Mouse (Mus musculus) neural tube, embryonic 11.5 days (tissue): ENCODE results near the gene Asb5. TPM values are rescaled to one million over a fixed set of nuclear protein-coding genes. Genes with fewer than 3 reads are reported as not detected.
"Not testable (repeated sequence)": the region's sequence is repeated elsewhere in the genome, so short reads cannot be mapped to it uniquely, and the experiment has no call there.

Source experiments
- ATAC-seq: fragments of 200-750 bp; cut with Nextera tagmentation; 2 replicates; pipeline ENCODE4 v1.8.0; 2017; ENCODE audit warnings: moderate number of reproducible peaks, mild to moderate bottlenecking, moderate TSS enrichment, moderate library complexity; ENCODE audit not compliant: insufficient read depth, low FRiP score, low TSS enrichment
- DNase-seq: peaks from one replicate; pipeline ENCODE4 v3.0.0-alpha.2; 2015; ENCODE audit warnings: low spot score
- H3K27ac ChIP-seq: fragments of 300-500 bp; sonication (generic); 2 replicates; pipeline ENCODE4 v1.5.1; 2014; ENCODE audit warnings: low read depth, mild to moderate bottlenecking, low read length
- H3K27me3 ChIP-seq: fragments of 300-500 bp; sonication (generic); 2 replicates; pipeline ENCODE4 v1.6.1; 2014; ENCODE audit warnings: mild to moderate bottlenecking, low read length, mixed read lengths; ENCODE audit not compliant: control insufficient read depth, insufficient read depth
- H3K36me3 ChIP-seq: fragments of 300-500 bp; sonication (generic); 2 replicates; pipeline ENCODE4 v1.6.1; 2014; ENCODE audit warnings: mild to moderate bottlenecking, low read length, moderate library complexity, mixed read lengths; ENCODE audit not compliant: control insufficient read depth, insufficient read depth
- H3K4me1 ChIP-seq: fragments of 300-500 bp; sonication (generic); 2 replicates; pipeline ENCODE4 v1.6.1; 2014; ENCODE audit warnings: low read length, mixed read lengths; ENCODE audit not compliant: control insufficient read depth, insufficient read depth
- H3K4me2 ChIP-seq: fragments of 300-500 bp; sonication (generic); 2 replicates; pipeline ENCODE4 v1.6.1; 2014; ENCODE audit warnings: low read depth, mild to moderate bottlenecking, moderate library complexity
- H3K4me3 ChIP-seq: fragments of 300-500 bp; sonication (generic); 2 replicates; pipeline ENCODE4 v1.5.1; 2014; ENCODE audit warnings: low read depth, low read length
- H3K9ac ChIP-seq: fragments of 300-500 bp; sonication (generic); 2 replicates; pipeline ENCODE4 v1.6.1; 2014; ENCODE audit warnings: mild to moderate bottlenecking, low read length
- H3K9me3 ChIP-seq: fragments of 300-500 bp; sonication (generic); 2 replicates; pipeline ENCODE4 v1.6.1; 2016; ENCODE audit warnings: low read length; ENCODE audit not compliant: control insufficient read depth
- WGBS: fragments of 180-500 bp; shearing (Covaris S2); extraction: QIAGEN DNeasy Blood & Tissue Kit; methylation state at CpG from one replicate; pipeline ENCODE4 v1.1.7; 2014; 5-methylcytosine and 5-hydroxymethylcytosine counted together
- polyA plus RNA-seq: library from polyadenylated mRNA; unstranded; fragments of >200 nt; fragmentation: Nextera tagmentation; extraction: Ambion mirVana; gene quantifications from 2 replicates; pipeline ENCODE4 v1.2.1, GENCODE M21; 2014

The Asb5 gene
- polyA plus RNA-seq, 1 experiment from 2014 or later = 4.7 TPM

DNA sequence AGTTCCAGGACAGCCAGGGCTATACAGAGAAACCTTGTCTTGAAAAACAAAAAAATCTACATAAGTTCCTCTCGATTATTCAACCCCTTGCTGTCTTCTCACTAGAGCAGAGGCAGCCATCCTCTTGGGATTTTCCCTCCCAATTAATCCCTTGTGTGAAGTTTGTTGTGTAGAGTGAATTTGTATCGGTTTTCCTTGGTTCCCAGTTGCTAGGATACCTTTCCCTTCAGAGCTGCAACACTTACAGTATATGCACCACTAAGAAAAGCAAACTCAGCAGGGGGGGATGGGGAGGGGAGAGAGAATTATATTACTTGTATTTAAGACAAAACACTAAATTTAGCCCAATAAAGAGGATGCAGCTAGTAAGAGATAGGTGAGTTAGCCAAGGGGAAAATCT, 66.7 kb downstream of the Asb5 start:
- no peaks in the 10 kb centered on the region for H3K9me3 ChIP-seq
- 63% methylated on average over 2 of the region's 2 CpGs for WGBS
- no peak overlapping the region for H3K9ac ChIP-seq
- DNase-seq = no peak
- H3K4me1 ChIP-seq = no peaks in the 10 kb centered on the region
- H3K4me2 ChIP-seq = no peak overlapping the region
- H3K36me3 ChIP-seq = no peaks in the 10 kb centered on the region
- no peak overlapping the region for H3K4me3 ChIP-seq
- no peak for ATAC-seq
- no peaks in the 10 kb centered on the region for H3K27me3 ChIP-seq
- no peak overlapping the region for H3K27ac ChIP-seq

DNA sequence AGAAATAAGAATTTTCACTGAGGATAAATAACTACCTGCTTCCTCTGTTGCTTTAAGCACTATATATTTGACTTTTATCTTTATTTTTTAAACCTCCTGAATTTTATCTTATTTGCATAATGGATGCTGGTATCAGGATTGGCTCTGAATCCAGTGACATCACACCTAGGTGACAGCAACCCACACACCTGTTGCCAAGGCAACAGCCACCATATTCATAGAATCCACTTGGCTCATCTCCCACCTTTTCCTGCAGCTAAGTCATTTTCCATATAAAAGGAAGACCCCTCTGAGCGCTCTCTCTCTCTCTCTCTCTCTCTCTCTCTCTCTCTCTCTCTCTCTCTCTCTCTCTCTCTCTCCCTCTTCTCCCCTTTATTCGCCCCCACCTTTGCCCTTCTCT, 67.6 kb downstream of the Asb5 start:
- Histone ChIP-seq H3K27me3 (no peaks in the 10 kb centered on the region), H3K4me2 (no peak overlapping the region), H3K4me3 (no peak overlapping the region), H3K9me3 (no peaks in the 10 kb centered on the region), H3K36me3 (no peaks in the 10 kb centered on the region), H3K27ac (no peak overlapping the region), H3K9ac (no peak overlapping the region), H3K4me1 (no peaks in the 10 kb centered on the region)
- DNase-seq (no peak), ATAC-seq (no peak)
- 95% methylated on average over 2 of the region's 2 CpGs for WGBS

DNA sequence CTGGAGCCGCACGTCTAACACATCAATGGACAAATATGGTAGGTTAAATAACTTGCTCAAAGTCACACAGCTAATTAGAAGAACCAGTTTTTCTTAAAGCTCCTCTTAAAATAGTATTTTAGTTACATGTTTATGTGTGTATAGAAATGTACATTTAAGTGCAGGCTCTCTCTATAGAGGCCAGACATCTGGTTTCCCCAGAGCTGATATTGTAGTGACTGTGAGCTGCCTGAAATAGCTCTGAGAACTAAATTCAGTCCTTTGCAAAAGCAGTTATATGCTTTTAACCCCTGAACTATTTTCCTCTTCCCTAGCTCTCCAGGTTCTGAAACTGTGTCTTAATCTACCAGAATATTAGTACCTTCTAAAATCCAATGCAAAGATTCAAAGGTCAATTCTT, 68.0 kb downstream of the Asb5 start:
- Histone ChIP-seq H3K27ac (no peak overlapping the region), H3K9me3 (no peaks in the 10 kb centered on the region), H3K4me3 (no peak overlapping the region), H3K4me2 (no peak overlapping the region), H3K36me3 (no peaks in the 10 kb centered on the region), H3K27me3 (no peaks in the 10 kb centered on the region), H3K4me1 (no peaks in the 10 kb centered on the region), H3K9ac (no peak overlapping the region)
- DNase-seq (no peak), ATAC-seq (no peak)
- 89% methylated on average over 2 of the region's 2 CpGs for WGBS

DNA sequence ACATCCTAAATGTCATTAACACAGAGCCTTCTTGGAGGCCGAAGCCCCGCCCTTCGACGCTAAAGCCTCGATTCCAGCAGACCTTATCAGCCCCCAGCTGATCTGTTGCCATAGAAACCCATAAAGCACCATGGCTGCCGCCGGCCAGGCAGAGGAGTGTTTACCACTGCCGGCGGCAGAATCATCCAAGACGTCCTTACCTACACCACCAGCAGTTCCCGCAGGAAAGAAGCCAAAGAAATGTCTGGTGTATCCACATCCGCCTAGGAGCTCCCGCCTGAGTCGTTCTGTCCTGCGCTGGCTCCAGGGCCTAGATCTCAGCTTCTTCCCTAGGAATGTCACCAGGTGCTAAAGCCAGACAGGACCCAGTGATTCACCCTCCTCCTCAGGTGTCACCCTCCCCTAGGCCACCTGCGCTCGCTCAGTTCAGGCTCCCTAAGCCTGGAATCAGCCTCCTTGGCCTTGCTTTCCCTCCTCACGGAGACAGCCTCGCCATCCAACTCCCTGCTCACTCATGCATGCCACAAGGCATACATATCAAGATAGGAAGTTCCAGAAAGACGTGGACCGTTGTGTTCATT, 71.4 kb downstream of the Asb5 start, which contains the start of gene Spata4:
Spata4 (plus strand) TSS at position 111 of the 581 bp plus-strand sequence.
- H3K4me2 ChIP-seq = peak within 1 kb of the TSS; percentile 50
- DNase-seq (peak; percentile 69), ATAC-seq (peak; percentile 91)
- H3K4me3 ChIP-seq = peak within 1 kb of the TSS; percentile 24
- peak within 1 kb of the TSS; percentile 5; the same call in 1 of the 2 replicates for H3K9ac ChIP-seq
- no peaks in the 10 kb centered on the region for H3K27me3 ChIP-seq
- H3K36me3 ChIP-seq = no peaks in the 10 kb centered on the region
- 10% methylated on average over 21 of the region's 21 CpGs for WGBS
- no peaks in the 10 kb centered on the region for H3K4me1 ChIP-seq
- no peak within 1 kb of the TSS for H3K27ac ChIP-seq
- H3K9me3 ChIP-seq = no peaks in the 10 kb centered on the region

DNA sequence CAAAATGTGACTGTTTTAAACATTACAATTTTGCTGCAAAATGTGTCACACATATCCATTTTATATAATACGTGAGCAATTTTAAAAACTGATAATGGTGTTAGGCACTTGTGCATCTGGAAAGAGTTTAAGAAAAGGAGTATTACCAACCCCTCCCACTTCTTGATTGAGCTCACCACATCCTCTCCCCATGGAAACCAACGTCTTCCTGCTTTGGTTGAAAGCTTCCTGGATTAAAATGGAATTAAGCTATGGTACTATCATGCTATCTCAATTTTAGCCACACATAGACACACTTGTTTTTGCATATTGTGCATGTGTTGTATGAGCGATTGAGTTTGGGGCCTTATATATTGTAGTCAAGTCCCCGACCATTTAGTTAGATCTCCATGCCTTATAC, 74.1 kb downstream of the Asb5 start:
- no peak overlapping the region for H3K4me3 ChIP-seq
- H3K4me2 ChIP-seq = no peak overlapping the region
- no peaks in the 10 kb centered on the region for H3K4me1 ChIP-seq
- no peak overlapping the region for H3K9ac ChIP-seq
- 83% methylated on average over 4 of the region's 4 CpGs for WGBS
- ATAC-seq = no peak
- no peaks in the 10 kb centered on the region for H3K9me3 ChIP-seq
- no peaks in the 10 kb centered on the region for H3K36me3 ChIP-seq
- no peak overlapping the region for H3K27ac ChIP-seq
- no peak for DNase-seq
- H3K27me3 ChIP-seq = no peaks in the 10 kb centered on the region

DNA sequence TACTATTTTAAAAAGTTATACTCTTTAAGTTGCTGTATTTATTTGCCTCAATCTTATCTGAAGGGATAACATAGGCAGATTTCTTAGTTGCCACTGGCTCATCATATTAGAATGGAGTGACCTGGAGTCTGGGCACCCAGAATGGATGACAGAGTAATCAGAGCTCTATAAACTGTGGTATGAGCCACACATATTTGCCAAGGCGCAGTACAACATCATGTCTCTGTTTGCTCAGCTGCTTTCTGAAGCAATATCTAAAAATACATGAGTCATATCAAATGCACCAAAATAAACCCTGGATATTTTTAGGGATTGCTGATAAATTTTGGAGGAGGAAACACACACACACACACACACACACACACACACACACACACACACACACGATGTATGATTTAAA, 80.0 kb downstream of the Asb5 start:
- no peak overlapping the region for H3K4me2 ChIP-seq
- no peaks in the 10 kb centered on the region for H3K27me3 ChIP-seq
- 86% methylated on average over 2 of the region's 2 CpGs for WGBS
- no peak overlapping the region for H3K4me3 ChIP-seq
- no peaks in the 10 kb centered on the region for H3K9me3 ChIP-seq
- no peaks in the 10 kb centered on the region for H3K36me3 ChIP-seq
- ATAC-seq (no peak), DNase-seq (no peak)
- no peak overlapping the region for H3K27ac ChIP-seq
- H3K4me1 ChIP-seq = no peaks in the 10 kb centered on the region
- no peak overlapping the region for H3K9ac ChIP-seq

DNA sequence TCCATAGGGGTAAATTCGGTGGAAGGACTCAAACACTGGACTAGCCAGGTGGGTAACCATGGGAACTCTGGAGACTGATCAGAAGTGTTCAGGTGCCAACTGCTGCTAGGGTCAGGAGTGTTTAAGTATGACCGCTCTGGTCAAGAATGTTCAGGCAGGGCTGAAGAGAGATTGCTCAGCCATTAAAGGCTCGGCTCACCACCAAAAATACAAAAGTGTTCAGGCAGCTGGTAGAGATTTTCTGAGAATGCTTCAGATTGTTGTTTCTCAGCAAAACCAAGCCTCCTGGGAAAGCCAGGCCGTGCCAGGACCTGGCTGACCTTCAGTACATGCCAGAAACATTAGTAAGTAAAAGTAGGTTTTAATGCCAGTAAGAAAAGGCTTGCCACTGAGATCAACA, 80.9 kb downstream of the Asb5 start:
- 78% methylated on average over 4 of the region's 4 CpGs for WGBS
- Histone ChIP-seq H3K4me3 (no peak overlapping the region), H3K4me1 (no peaks in the 10 kb centered on the region), H3K9ac (no peak overlapping the region), H3K27me3 (no peaks in the 10 kb centered on the region), H3K4me2 (no peak overlapping the region), H3K27ac (no peak overlapping the region), H3K9me3 (no peaks in the 10 kb centered on the region), H3K36me3 (no peaks in the 10 kb centered on the region)
- ATAC-seq (no peak), DNase-seq (no peak)

DNA sequence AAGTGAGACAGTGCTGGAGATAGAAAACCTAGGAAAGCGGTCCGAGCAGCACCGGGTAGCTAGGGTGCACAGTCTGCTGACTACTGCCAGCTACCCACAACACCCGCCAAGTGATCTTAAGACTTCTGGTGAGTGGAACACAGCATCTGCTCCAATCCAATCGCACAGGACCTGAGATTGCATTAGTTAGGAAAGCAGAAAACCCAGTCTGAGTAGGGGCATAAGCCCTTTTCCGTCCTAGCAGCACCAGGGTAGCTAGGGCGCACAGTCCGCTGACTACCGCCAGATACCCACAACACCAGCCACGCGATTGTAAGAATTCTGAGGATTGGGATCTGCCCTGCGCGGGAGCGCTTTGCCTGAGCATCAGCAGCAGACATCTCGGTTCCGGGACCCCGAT, 87.3 kb downstream of the Asb5 start:
- not testable (repeated sequence) for H3K4me2 ChIP-seq, DNase-seq, H3K4me3 ChIP-seq, H3K9me3 ChIP-seq, H3K27me3 ChIP-seq, ATAC-seq, H3K27ac ChIP-seq, H3K4me1 ChIP-seq, H3K36me3 ChIP-seq, H3K9ac ChIP-seq
- WGBS = 88% methylated on average over 17 of the region's 17 CpGs
